Mouse (Mus musculus) intestine, postnatal 0 days (tissue): ENCODE results near the gene Ankrd10. TPM values are rescaled to one million over a fixed set of nuclear protein-coding genes. Genes with fewer than 3 reads are reported as not detected.
A peak's percentile ranks its signal among the peaks of the same experiment; 100 is the strongest.

Source experiments
- ATAC-seq: fragments of 200-750 bp; cut with Nextera tagmentation; 2 replicates; pipeline ENCODE4 v1.8.0; 2017; ENCODE audit warnings: mild to moderate bottlenecking, moderate TSS enrichment, moderate library complexity
- H3K27ac ChIP-seq: fragments of 300-500 bp; sonication (generic); 2 replicates; pipeline ENCODE4 v1.5.1; 2014; ENCODE audit warnings: mild to moderate bottlenecking, low read depth, low read length, moderate library complexity
- H3K27me3 ChIP-seq: fragments of 300-500 bp; sonication (generic); replicated peaks from 2 replicates; pipeline ENCODE4 v1.6.1; 2014; ENCODE audit warnings: low read length, mixed read lengths; ENCODE audit not compliant: control insufficient read depth, insufficient read depth
- H3K36me3 ChIP-seq: fragments of 300-500 bp; sonication (generic); 2 replicates; pipeline ENCODE4 v1.6.1; 2014; ENCODE audit warnings: mild to moderate bottlenecking, moderate library complexity; ENCODE audit not compliant: control insufficient read depth, insufficient read depth
- H3K4me1 ChIP-seq: fragments of 300-500 bp; sonication (generic); replicated peaks from 2 replicates; pipeline ENCODE4 v1.6.1; 2014; ENCODE audit warnings: antibody characterized with exemption, low read length, mixed read lengths; ENCODE audit not compliant: control insufficient read depth, insufficient read depth
- H3K4me2 ChIP-seq: fragments of 300-500 bp; sonication (generic); replicated peaks from 2 replicates; pipeline ENCODE4 v1.6.1; 2014; ENCODE audit warnings: low read depth, mild to moderate bottlenecking, moderate library complexity
- H3K4me3 ChIP-seq: fragments of 300-500 bp; sonication (generic); 2 replicates; pipeline ENCODE4 v1.5.1; 2014; ENCODE audit warnings: low read depth, low read length
- H3K9ac ChIP-seq: fragments of 300-500 bp; sonication (generic); 2 replicates; pipeline ENCODE4 v1.6.1; 2014; ENCODE audit warnings: mild to moderate bottlenecking, low read depth, low read length
- H3K9me3 ChIP-seq: fragments of 300-500 bp; sonication (generic); 2 replicates; pipeline ENCODE4 v1.6.1; 2016; ENCODE audit warnings: mixed run types; ENCODE audit not compliant: control insufficient read depth
- CTCF ChIP-seq: sonication (generic); IDR thresholded peaks from 2 replicates; pipeline ENCODE4 v1.5.1; 2016; ENCODE audit warnings: low read depth, mild to moderate bottlenecking, control low read depth, antibody characterized with exemption, moderate library complexity
- WGBS: fragments of 180-500 bp; shearing (Covaris S2); extraction: QIAGEN DNeasy Blood & Tissue Kit; methylation state at CpG from one replicate; pipeline ENCODE4 v1.1.7; 2014; 5-methylcytosine and 5-hydroxymethylcytosine counted together
- polyA plus RNA-seq: library from polyadenylated mRNA; unstranded; fragments of >200 nt; fragmentation: Nextera tagmentation; extraction: Ambion mirVana; gene quantifications from 2 replicates; pipeline ENCODE4 v1.2.1, GENCODE M21; 2015

Ankrd10 gene
- polyA plus RNA-seq, 1 experiment from 2014 or later: 24.2 TPM

DNA sequence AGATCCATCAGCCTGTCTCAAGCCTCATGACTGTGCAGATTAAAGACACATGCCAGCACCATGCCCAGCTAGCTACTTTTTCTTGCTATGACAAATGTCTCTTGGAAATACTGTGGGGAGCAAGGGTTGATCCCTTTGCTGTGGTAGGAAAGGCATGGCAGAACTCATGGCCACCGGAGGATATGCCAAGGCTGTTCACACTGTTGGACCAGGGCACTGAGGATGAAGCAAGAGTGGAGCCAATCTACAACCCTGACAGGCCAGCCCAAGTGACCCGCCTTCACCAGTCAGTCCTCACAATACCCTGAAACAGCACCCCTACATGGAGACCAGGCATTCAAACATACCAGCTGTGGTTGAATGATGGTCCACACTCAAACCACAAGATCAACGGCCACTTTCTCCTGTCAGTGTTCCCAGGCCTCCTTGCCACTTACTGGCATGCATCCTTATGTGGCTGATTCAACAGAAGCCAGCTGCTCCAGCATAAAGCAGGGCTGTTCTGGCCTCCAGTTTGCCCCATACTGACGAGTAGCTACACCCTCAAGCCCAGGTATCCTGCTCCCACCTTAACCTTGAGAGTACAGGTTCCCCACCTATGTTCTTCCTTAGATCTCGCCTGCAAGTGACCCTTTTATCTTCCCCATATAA lies 35.1 kb downstream of the Ankrd10 start:
- TF ChIP-seq CTCF: no peak
- Histone ChIP-seq H3K27me3 (no peaks in the 10 kb centered on the region), H3K4me1 (no peaks in the 10 kb centered on the region), H3K4me3 (no peak overlapping the region), H3K4me2 (no peak overlapping the region), H3K36me3 (0 out of 2 replicates have a peak, but pooled peaks cover under 1% of the 10 kb centered on the region), H3K9me3 (no peaks in the 10 kb centered on the region), H3K27ac (no peak overlapping the region), H3K9ac (no peak overlapping the region)
- ATAC-seq: no peak
- 90% methylated on average over 5 of the region's 5 CpGs for WGBS

DNA sequence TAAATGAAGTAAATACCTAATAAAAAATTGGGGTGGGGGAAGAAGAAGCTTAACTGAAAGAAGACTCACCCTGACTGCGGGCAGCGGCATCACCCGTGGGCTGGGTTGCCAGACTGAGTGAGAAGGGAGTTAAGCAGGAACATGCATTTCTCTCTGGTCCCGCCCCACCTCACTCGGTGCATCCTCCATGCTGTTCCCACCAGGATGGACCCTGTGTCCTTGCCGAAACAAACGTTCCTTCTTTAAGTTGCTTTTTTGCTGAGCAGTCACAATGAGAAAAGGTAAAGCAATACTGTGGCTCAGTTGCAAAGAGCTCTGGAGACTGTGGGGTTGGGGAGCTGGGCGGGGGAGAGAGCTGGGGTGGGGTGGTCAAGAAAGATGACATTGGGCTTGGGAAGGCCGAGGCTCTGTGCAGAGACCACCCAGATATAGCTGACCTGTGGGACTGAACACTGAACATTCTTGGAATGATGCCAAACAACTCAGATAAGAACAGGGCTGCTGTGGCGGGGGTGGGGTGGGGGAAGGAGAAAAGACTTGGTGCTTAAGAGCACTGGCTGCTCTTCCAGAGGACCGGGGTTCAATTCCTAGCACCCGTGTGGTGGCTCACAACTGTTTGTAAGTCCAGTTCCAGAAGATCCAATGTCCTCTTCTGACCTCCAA lies 42.2 kb downstream of the Ankrd10 start:
- Histone ChIP-seq H3K9ac (no peak overlapping the region), H3K4me3 (no peak overlapping the region), H3K4me2 (no peak overlapping the region), H3K9me3 (no peaks in the 10 kb centered on the region), H3K36me3 (no peaks in the 10 kb centered on the region), H3K4me1 (no peaks in the 10 kb centered on the region), H3K27ac (no peak overlapping the region), H3K27me3 (no peaks in the 10 kb centered on the region)
- TF ChIP-seq CTCF: no peak
- WGBS: 46% methylated on average over 12 of the region's 12 CpGs
- no peak for ATAC-seq

GRCm38 (mm10) chr8:11592296-11592695 lies 43.3 kb downstream of the Ankrd10 start:
- no peaks in the 10 kb centered on the region for H3K9me3 ChIP-seq
- H3K4me1 ChIP-seq: no peaks in the 10 kb centered on the region
- WGBS: 35% methylated on average over 13 of the region's 13 CpGs
- no peak overlapping the region for H3K4me3 ChIP-seq
- H3K27me3 ChIP-seq: no peaks in the 10 kb centered on the region
- no peaks in the 10 kb centered on the region for H3K36me3 ChIP-seq
- no peak for TF ChIP-seq CTCF
- H3K9ac ChIP-seq: no peak overlapping the region
- H3K4me2 ChIP-seq: 0 out of 2 replicates have a peak overlapping the region, but pooled peaks have one; percentile 13
- no peak overlapping the region for H3K27ac ChIP-seq
- ATAC-seq: no peak

DNA sequence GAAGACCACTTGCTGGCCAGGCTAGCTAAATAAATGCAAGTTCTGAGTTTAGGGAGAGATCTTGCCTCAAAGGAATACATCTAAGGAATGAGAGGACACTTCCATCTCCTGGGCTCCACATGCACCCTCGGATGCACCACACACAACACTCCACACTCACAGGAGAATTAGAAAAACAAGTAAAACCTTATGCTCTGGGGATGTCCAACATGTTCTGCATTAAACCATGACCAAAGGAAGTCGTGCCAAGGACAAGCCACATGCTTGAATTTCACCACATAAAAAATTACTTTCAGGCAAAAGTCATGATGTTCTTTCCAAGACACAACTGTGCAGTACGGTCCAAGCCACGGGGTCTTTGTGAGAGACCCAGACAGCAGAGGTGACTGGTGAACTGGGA lies 43.7 kb downstream of the Ankrd10 start:
- 83% methylated on average over 4 of the region's 4 CpGs for WGBS
- Histone ChIP-seq H3K4me3 (no peak overlapping the region), H3K36me3 (no peaks in the 10 kb centered on the region), H3K27me3 (no peaks in the 10 kb centered on the region), H3K9ac (no peak overlapping the region), H3K4me2 (no peak overlapping the region), H3K4me1 (no peaks in the 10 kb centered on the region), H3K27ac (no peak overlapping the region), H3K9me3 (no peaks in the 10 kb centered on the region)
- TF ChIP-seq CTCF: no peak
- ATAC-seq: no peak

GRCm38 (mm10) chr8:11586374-11586745 lies 49.2 kb downstream of the Ankrd10 start:
- no peak for TF ChIP-seq CTCF

DNA sequence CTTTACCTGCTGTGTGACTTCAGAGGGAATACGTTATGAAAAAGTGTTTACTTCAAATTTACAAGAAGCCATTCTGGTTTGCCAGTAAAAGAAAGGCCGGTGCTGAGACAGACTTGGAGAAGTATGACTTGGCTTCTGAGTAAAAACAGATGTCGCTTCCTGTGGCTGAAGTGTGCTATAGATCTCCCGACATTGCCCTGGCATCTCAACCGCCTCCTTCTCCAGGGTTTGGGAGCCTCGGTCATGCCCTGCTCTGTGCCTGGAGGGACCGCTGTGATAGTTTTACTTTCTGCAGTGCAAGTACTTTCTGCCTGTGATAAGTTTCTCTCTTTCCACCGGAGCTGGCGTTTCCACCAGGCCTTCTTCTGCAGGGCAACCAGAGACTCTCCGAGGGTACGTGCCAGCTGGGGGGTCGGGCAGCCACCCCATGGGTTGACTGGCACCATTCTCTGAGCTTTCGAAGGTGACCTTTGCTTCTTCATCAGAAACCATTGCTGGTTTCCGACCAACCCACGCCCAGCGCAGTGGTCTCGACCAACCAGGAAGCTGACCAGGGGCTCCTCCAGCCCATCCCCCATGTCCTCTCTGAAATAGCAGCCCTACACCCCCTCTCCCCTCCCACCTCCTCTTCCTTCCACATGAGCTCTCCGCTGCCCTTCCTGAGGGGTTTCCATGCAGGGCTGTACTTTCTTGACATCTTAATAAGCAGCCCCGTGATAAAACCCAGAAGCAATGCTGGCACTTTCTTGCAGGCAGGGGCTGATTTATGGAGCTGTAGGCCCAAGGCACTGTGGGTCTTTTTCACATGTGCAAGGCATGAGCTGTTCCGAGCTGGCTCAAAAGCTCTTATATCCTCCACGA lies 49.8 kb downstream of the Ankrd10 start:
- 0 out of 2 replicates have a peak, but pooled peaks cover 4% of the 10 kb centered on the region for H3K9me3 ChIP-seq
- no peaks in the 10 kb centered on the region for H3K36me3 ChIP-seq
- no peaks in the 10 kb centered on the region for H3K27me3 ChIP-seq
- 58% methylated on average over 21 of the region's 21 CpGs for WGBS
- no peak for ATAC-seq
- H3K9ac ChIP-seq: no peak overlapping the region
- no peak for TF ChIP-seq CTCF
- no peaks in the 10 kb centered on the region for H3K4me1 ChIP-seq
- H3K4me2 ChIP-seq: peak overlapping the region; percentile 39
- no peak overlapping the region; the same call in 1 of the 2 replicates for H3K27ac ChIP-seq
- no peak overlapping the region for H3K4me3 ChIP-seq

More at GRCm38 (mm10) chr8:11586374-11586745, 49.2 kb downstream of the Ankrd10 start:
- Histone ChIP-seq H3K9me3 (0 out of 2 replicates have a peak, but pooled peaks cover 4% of the 10 kb centered on the region), H3K27ac (no peak overlapping the region), H3K27me3 (no peaks in the 10 kb centered on the region), H3K4me3 (no peak overlapping the region), H3K9ac (no peak overlapping the region), H3K4me1 (no peaks in the 10 kb centered on the region), H3K36me3 (no peaks in the 10 kb centered on the region), H3K4me2 (no peak overlapping the region)
- WGBS: 57% methylated on average over 2 of the region's 2 CpGs
- ATAC-seq: no peak
